Mouse (Mus musculus) Patski (cell line): ENCODE data around the gene Maml3. TPM values are rescaled to one million over a fixed set of nuclear protein-coding genes. Genes with fewer than 3 reads are reported as not detected.

ENCODE experiments used
- ATAC-seq: fragments of 100-300 bp; one replicate; pipeline ENCODE4 v1.8.0; 2021
- CTCF ChIA-PET: fragments of 350-600 bp; sonication (Branson Sonifier 250); formaldehyde crosslinking; loops from one replicate; lab custom pipeline; 2022; ENCODE audit warnings: inconsistent platforms; lab: Charles Lee
- POLR2A ChIA-PET: fragments of 350-600 bp; sonication (Branson Sonifier 250); formaldehyde crosslinking; loops from one replicate; lab custom pipeline; 2022; ENCODE audit warnings: antibody characterized with exemption, inconsistent platforms; lab: Charles Lee
- DNase-seq: peaks from one replicate; pipeline ENCODE4 v3.0.0-alpha.2; 2011; ENCODE audit warnings: low read depth, low spot score
- H3K27me3 ChIP-seq: fragments of 371-371 bp; one replicate; pipeline ENCODE4 v1.5.1; 2021
- CTCF ChIP-seq: fragments of 100-300 bp; IDR thresholded peaks from one replicate; pipeline ENCODE4 v1.5.1; 2021
- in situ Hi-C: fragments of 300-500 bp; cut with MboI; formaldehyde crosslinking; loops from 3 replicates; pipeline ENCODE4 v1.11.1; 2018; ENCODE audit warnings: low pct_unique_long_range_greater_than_20kb, mixed read lengths
- polyA plus RNA-seq: library from polyadenylated mRNA; unstranded; gene quantifications from one replicate; pipeline ENCODE4 v1.2.3, GENCODE M21; 2021

Maml3 gene
- polyA plus RNA-seq, 1 experiment from 2014 or later = 7.7 TPM

- CTCF ChIA-PET = interaction anchor here (0.9 to 1.9 kb wide), 3 partner anchors 8 to 66 kb away, joined by 3 to 7 read pairs (median 5); no protein-coding TSS in a partner anchor
- H3K27me3 ChIP-seq = no peaks in the 10 kb centered on the region
- no peak for DNase-seq
- ATAC-seq = no peak
- in situ Hi-C loops = no loop called here
- POLR2A ChIA-PET = no interaction called here
- no peak for TF ChIP-seq CTCF
Observed at GRCm38 (mm10) chr3:51717909-51718308, 387.0 kb downstream of the Maml3 start.

GRCm38 (mm10) chr3:51717455-51717854, 387.4 kb downstream of the Maml3 start:
- no peaks in the 10 kb centered on the region for H3K27me3 ChIP-seq
- POLR2A ChIA-PET = no interaction called here
- in situ Hi-C loops = no loop called here
- TF ChIP-seq CTCF = no peak
- ATAC-seq (no peak), DNase-seq (no peak)
- CTCF ChIA-PET = interaction anchor here (0.9 to 1.9 kb wide), 3 partner anchors 8 to 65 kb away, joined by 3 to 7 read pairs (median 5); no protein-coding TSS in a partner anchor

GRCm38 (mm10) chr3:51714469-51714868, 390.4 kb downstream of the Maml3 start:
- no peaks in the 10 kb centered on the region for H3K27me3 ChIP-seq
- CTCF ChIA-PET = interaction anchor here (0.9 to 1.4 kb wide), 3 partner anchors 11 to 25 kb away, joined by 3 read pairs; no protein-coding TSS in a partner anchor
- DNase-seq = no peak
- no peak for ATAC-seq
- in situ Hi-C loops = no loop called here
- POLR2A ChIA-PET = no interaction called here
- no peak for TF ChIP-seq CTCF

GRCm38 (mm10) chr3:51713233-51713632, 391.6 kb downstream of the Maml3 start:
- POLR2A ChIA-PET = no interaction called here
- CTCF ChIA-PET = interaction anchor here (2.9 kb wide), 1 partner anchor 13 kb away, joined by 8 read pairs; no protein-coding TSS in a partner anchor
- DNase-seq (no peak), ATAC-seq (no peak)
- no peaks in the 10 kb centered on the region for H3K27me3 ChIP-seq
- no peak for TF ChIP-seq CTCF
- in situ Hi-C loops = no loop called here

GRCm38 (mm10) chr3:51712382-51712781, 392.5 kb downstream of the Maml3 start:
- in situ Hi-C loops = no loop called here
- ATAC-seq (no peak), DNase-seq (no peak)
- ChIA-PET POLR2A (no interaction called here), CTCF (interaction anchor here (2.9 kb wide), 1 partner anchor 12 kb away, joined by 8 read pairs; no protein-coding TSS in a partner anchor)
- H3K27me3 ChIP-seq = no peaks in the 10 kb centered on the region
- TF ChIP-seq CTCF = no peak

- in situ Hi-C loops = no loop called here
- ATAC-seq (peak; percentile 87), DNase-seq (peak; percentile 84)
- CTCF ChIA-PET = interaction anchor here (0.9 to 1.9 kb wide), 8 partner anchors 9 to 533 kb away, joined by 3 to 12 read pairs (median 3); no protein-coding TSS in a partner anchor
- TF ChIP-seq CTCF = no peak
- H3K27me3 ChIP-seq = no peaks in the 10 kb centered on the region
- POLR2A ChIA-PET = interaction anchor here (0.6 to 1.0 kb wide), 5 partner anchors 9 to 166 kb away, joined by 3 to 5 read pairs (median 3); no protein-coding TSS in a partner anchor
Observed at GRCm38 (mm10) chr3:51708746-51709411, 396.0 kb downstream of the Maml3 start.

- ChIA-PET CTCF (interaction anchor here (0.9 to 1.9 kb wide), 7 partner anchors 9 to 533 kb away, joined by 3 to 12 read pairs (median 3); no protein-coding TSS in a partner anchor), POLR2A (interaction anchor here (0.6 to 0.7 kb wide), 3 partner anchors 46 to 165 kb away, joined by 3 to 5 read pairs (median 4); no protein-coding TSS in a partner anchor)
- H3K27me3 ChIP-seq = no peaks in the 10 kb centered on the region
- ATAC-seq (no peak), DNase-seq (no peak)
- in situ Hi-C loops = no loop called here
- TF ChIP-seq CTCF = no peak
Observed at GRCm38 (mm10) chr3:51708375-51708745, 396.5 kb downstream of the Maml3 start.

- H3K27me3 ChIP-seq = no peaks in the 10 kb centered on the region
- in situ Hi-C loops = no loop called here
- ATAC-seq = no peak
- POLR2A ChIA-PET = no interaction called here
- no peak for TF ChIP-seq CTCF
- no peak for DNase-seq
- CTCF ChIA-PET = interaction anchor here (0.7 to 2.1 kb wide), 7 partner anchors 11 to 34 kb away, joined by 3 to 6 read pairs (median 4); no protein-coding TSS in a partner anchor
Observed at GRCm38 (mm10) chr3:51705220-51705619, 399.7 kb downstream of the Maml3 start.

- no peak for TF ChIP-seq CTCF
- no peak for DNase-seq
- ChIA-PET POLR2A (no interaction called here), CTCF (no interaction called here)
- in situ Hi-C loops = no loop called here
- no peaks in the 10 kb centered on the region for H3K27me3 ChIP-seq
- ATAC-seq = no peak
Observed at GRCm38 (mm10) chr3:51703478-51703877, 401.4 kb downstream of the Maml3 start.

GRCm38 (mm10) chr3:51702701-51703286, 402.1 kb downstream of the Maml3 start:
- CTCF ChIA-PET = no interaction called here
- in situ Hi-C loops = no loop called here
- ATAC-seq (no peak), DNase-seq (no peak)
- TF ChIP-seq CTCF = no peak
- no peaks in the 10 kb centered on the region for H3K27me3 ChIP-seq
- POLR2A ChIA-PET = no interaction called here

- TF ChIP-seq CTCF = no peak
- POLR2A ChIA-PET = no interaction called here
Observed at GRCm38 (mm10) chr3:51701950-51702349, 402.9 kb downstream of the Maml3 start.

More at GRCm38 (mm10) chr3:51701950-51702349, 402.9 kb downstream of the Maml3 start:
- DNase-seq = no peak
- no peak for ATAC-seq
- in situ Hi-C loops = no loop called here
- CTCF ChIA-PET = interaction anchor here (1.5 kb wide), 1 partner anchor 37 kb away, joined by 7 read pairs; no protein-coding TSS in a partner anchor
- H3K27me3 ChIP-seq = no peaks in the 10 kb centered on the region
